Mouse (Mus musculus) frontal cortex, adult 2 months (tissue): ENCODE measurements around the gene Gm20458. TPM values are rescaled to one million over a fixed set of nuclear protein-coding genes. Genes with fewer than 3 reads are reported as not detected.

Experiments
- DNase-seq, 2 experiments: peaks; one replicate each; pipeline ENCODE4 v3.0.0; 2022; ENCODE audit warnings: low spot score in 1 of 2; ENCODE audit errors: extremely low spot score in 1 of 2
- polyA plus RNA-seq: library from polyadenylated mRNA; depleted of rRNA; stranded (reverse); fragments of >200 nt; gene quantifications from 2 replicates; pipeline ENCODE4 v1.2.3, GENCODE M21; 2012; rRNA removed

Gm20458 gene
- polyA plus RNA-seq, 1 experiment = 10.0 TPM

- peak in 1 of 2 experiments; percentile 46 for DNase-seq
Measured at GRCm38 (mm10) chr2:164521841-164522240, 61.1 kb downstream of the Gm20458 start.

GRCm38 (mm10) chr2:164522280-164522679 lies 61.5 kb downstream of the Gm20458 start:
- DNase-seq = no peak

- no peak for DNase-seq
Measured at GRCm38 (mm10) chr2:164523301-164523773, 62.6 kb downstream of the Gm20458 start.

DNA sequence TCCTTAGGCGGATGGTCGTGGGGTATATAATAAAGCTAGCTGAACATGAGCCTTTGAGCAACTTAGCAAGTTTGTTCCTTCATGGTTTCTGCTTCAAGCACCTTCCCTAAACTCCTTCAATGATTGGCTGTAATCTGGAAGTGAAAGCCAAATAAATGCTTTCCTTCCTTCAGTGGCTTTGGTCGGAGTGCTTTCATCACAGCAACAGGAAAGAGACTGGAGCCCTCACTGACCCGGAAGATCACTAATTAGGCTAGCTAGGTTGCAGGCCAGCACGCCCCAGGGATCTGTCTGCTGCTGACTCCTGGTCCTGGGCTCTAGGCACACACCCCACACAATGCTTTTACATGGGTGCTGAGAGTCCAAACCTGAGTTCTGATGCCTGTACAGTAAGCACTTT lies 67.8 kb downstream of the Gm20458 start:
- DNase-seq = no peak

DNA sequence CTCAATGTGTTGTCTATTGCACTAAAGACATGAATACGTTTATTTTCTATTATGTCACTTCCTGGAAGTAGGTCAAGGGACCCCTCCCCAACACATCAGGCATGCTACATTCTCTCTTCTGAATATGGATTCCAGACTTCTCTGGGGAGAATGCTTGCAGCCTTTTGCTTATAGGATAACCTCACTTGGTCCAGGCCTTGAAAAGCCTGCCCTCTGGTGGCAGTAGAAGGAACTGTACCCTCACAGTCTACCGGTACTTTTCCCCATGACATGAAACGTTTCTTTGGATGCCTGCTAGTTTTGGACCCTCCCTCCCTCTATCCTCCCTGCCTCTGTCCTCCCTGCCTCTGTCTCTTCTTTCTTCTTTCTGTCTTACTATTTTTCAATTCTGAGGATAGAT lies 70.4 kb downstream of the Gm20458 start:
- peak; percentile 44 to 89 for DNase-seq

- DNase-seq = no peak
Measured at GRCm38 (mm10) chr2:164534315-164534714, 73.5 kb downstream of the Gm20458 start.

- DNase-seq = no peak
Measured at GRCm38 (mm10) chr2:164537003-164537402, 76.2 kb downstream of the Gm20458 start.

Other genes with a start within 250 kb of the Gm20458 start
- gene Wfdc15b, start 239.3 kb upstream of the Gm20458 start, polyA plus RNA-seq = 0.38 TPM in 1 of 2 replicates, not detected in the other
- gene Svs2, start 222.5 kb upstream of the Gm20458 start, polyA plus RNA-seq = not detected in 2 replicates
- not detected in 2 replicates for gene Svs3b, start 204.3 kb upstream of the Gm20458 start, polyA plus RNA-seq
- gene Svs4, start 182.5 kb upstream of the Gm20458 start, polyA plus RNA-seq = not detected in 2 replicates
- not detected in 2 replicates for gene Svs3a, start 171.7 kb upstream of the Gm20458 start, polyA plus RNA-seq
- not detected in 2 replicates for gene Svs6, start 144.2 kb upstream of the Gm20458 start, polyA plus RNA-seq
- not detected in 2 replicates for gene Svs5, start 128.2 kb upstream of the Gm20458 start, polyA plus RNA-seq
- gene Slpi, start 71.9 kb upstream of the Gm20458 start, polyA plus RNA-seq = 0.67 and 0.68 TPM in 2 replicates
- gene Rbpjl, start 57.8 kb upstream of the Gm20458 start, polyA plus RNA-seq = 1.7 and 1.8 TPM in 2 replicates
- gene Matn4, start 55.8 kb upstream of the Gm20458 start, polyA plus RNA-seq = 25.8 and 25.9 TPM in 2 replicates
- 45.0 and 46.5 TPM in 2 replicates for gene Sdc4, start 17.1 kb upstream of the Gm20458 start, polyA plus RNA-seq
- gene Sys1, start 4.0 kb upstream of the Gm20458 start, polyA plus RNA-seq = 58.1 and 59.1 TPM in 2 replicates
- gene Trp53tg5, start 12.8 kb downstream of the Gm20458 start, polyA plus RNA-seq = not detected in 2 replicates
- gene Dbndd2, start 25.1 kb downstream of the Gm20458 start, polyA plus RNA-seq = 182 and 219 TPM in 2 replicates
- 80.6 and 84.7 TPM in 2 replicates for gene Pigt, start 36.6 kb downstream of the Gm20458 start, polyA plus RNA-seq
- 0.76 and 1.2 TPM in 2 replicates for gene Wfdc2, start 101.4 kb downstream of the Gm20458 start, polyA plus RNA-seq
- gene Spint3, start 112.5 kb downstream of the Gm20458 start, polyA plus RNA-seq = not detected in 2 replicates
- 0.12 TPM in 1 of 2 replicates, not detected in the other for gene Wfdc6a, start 124.5 kb downstream of the Gm20458 start, polyA plus RNA-seq
- gene Eppin, start 132.6 kb downstream of the Gm20458 start, polyA plus RNA-seq = not detected in 2 replicates
- not detected in 2 replicates for gene Wfdc6b, start 152.6 kb downstream of the Gm20458 start, polyA plus RNA-seq
- not detected in 2 replicates for gene Wfdc8, start 152.7 kb downstream of the Gm20458 start, polyA plus RNA-seq
- gene Wfdc16, start 177.8 kb downstream of the Gm20458 start, polyA plus RNA-seq = not detected in 2 replicates
- not detected in 2 replicates for gene Wfdc10, start 195.1 kb downstream of the Gm20458 start, polyA plus RNA-seq
- not detected in 2 replicates for gene Wfdc9, start 195.6 kb downstream of the Gm20458 start, polyA plus RNA-seq
- not detected in 2 replicates for gene Wfdc11, start 213.1 kb downstream of the Gm20458 start, polyA plus RNA-seq
- gene Wfdc13, start 224.1 kb downstream of the Gm20458 start, polyA plus RNA-seq = not detected in 2 replicates
- gene Spint4, start 237.5 kb downstream of the Gm20458 start, polyA plus RNA-seq = not detected in 2 replicates